Mouse (Mus musculus): ENCODE measurements around the gene Gm9944. TPM values are rescaled to one million over a fixed set of nuclear protein-coding genes. Genes with fewer than 3 reads are reported as not detected.

Gene Gm9944
- not detected in 2 replicates for polyA plus RNA-seq (2015; fragmentation: Nextera tagmentation; extraction: Ambion mirVana)

- H3K27me3 ChIP-seq: no peaks in the 10 kb centered on the region
- no peak within 1 kb of the TSS for H3K4me3 ChIP-seq
- no peaks in the 10 kb centered on the region for H3K4me1 ChIP-seq
- no peak for ATAC-seq (ENCODE audit: borderline replicate concordance, extremely low read depth, low FRiP score, low TSS enrichment)
- no peaks in the 10 kb centered on the region for H3K36me3 ChIP-seq
- no peaks in the 10 kb centered on the region for H3K9me3 ChIP-seq
- H3K27ac ChIP-seq: no peak within 1 kb of the TSS
- WGBS: 69% methylated on average over 2 of the region's 2 CpGs
- H3K9ac ChIP-seq: no peak within 1 kb of the TSS
- no peak within 1 kb of the TSS for H3K4me2 ChIP-seq
Measured at GRCm38 (mm10) chr4:144453217-144453616, at the start of gene Gm9944. TSS of gene Gm9944 (minus strand) at chr4:144453317.

GRCm38 (mm10) chr4:144493331-144493730 is 40.2 kb upstream of the Gm9944 start:
- Histone ChIP-seq H3K4me2 (no peak overlapping the region), H3K9ac (no peak overlapping the region), H3K27ac (no peak overlapping the region), H3K4me1 (no peaks in the 10 kb centered on the region), H3K4me3 (no peak overlapping the region), H3K36me3 (no peaks in the 10 kb centered on the region), H3K27me3 (no peaks in the 10 kb centered on the region), H3K9me3 (no peaks in the 10 kb centered on the region)
- no peak for ATAC-seq (ENCODE audit: borderline replicate concordance, extremely low read depth, low FRiP score, low TSS enrichment)

DNA sequence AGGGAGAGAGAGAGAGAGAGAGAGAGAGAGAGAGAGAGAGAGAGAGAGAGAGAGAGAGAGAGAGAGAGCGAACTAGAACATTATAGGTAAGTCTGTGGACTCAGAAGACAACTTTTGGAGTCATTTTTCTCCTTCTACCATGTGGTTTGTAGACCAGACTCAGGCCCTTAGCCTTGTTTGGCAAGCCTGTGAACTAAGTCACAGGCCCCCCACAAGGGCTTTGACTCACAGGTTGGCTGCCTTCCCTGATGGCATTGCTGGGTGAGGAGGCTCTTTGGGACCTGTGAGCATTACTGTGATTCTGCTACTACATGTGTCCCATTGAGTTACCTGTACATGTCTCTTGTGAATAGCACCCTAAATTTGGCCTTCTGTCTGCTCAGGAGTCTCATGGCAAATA is 15.0 kb upstream of the Gm9944 start:
- Histone ChIP-seq H3K9me3 (no peaks in the 10 kb centered on the region), H3K4me1 (no peaks in the 10 kb centered on the region), H3K4me2 (no peak overlapping the region), H3K9ac (no peak overlapping the region), H3K27ac (no peak overlapping the region), H3K4me3 (no peak overlapping the region), H3K27me3 (no peaks in the 10 kb centered on the region), H3K36me3 (no peaks in the 10 kb centered on the region)
- no peak for ATAC-seq (ENCODE audit: borderline replicate concordance, extremely low read depth, low FRiP score, low TSS enrichment)
- WGBS: 69% methylated on average over 1 of the region's 1 CpGs

GRCm38 (mm10) chr4:144465206-144465605 is 12.1 kb upstream of the Gm9944 start:
- Histone ChIP-seq H3K4me1 (no peaks in the 10 kb centered on the region), H3K4me3 (no peak overlapping the region), H3K9ac (no peak overlapping the region), H3K4me2 (no peak overlapping the region), H3K36me3 (no peaks in the 10 kb centered on the region), H3K27ac (no peak overlapping the region), H3K9me3 (no peaks in the 10 kb centered on the region), H3K27me3 (no peaks in the 10 kb centered on the region)
- ATAC-seq (ENCODE audit: borderline replicate concordance, extremely low read depth, low FRiP score, low TSS enrichment): no peak
- 56% methylated on average over 2 of the region's 2 CpGs for WGBS

GRCm38 (mm10) chr4:144463656-144464055 is 10.5 kb upstream of the Gm9944 start, which contains the start of gene Aadacl3:
TSS of gene Aadacl3 (minus strand) at chr4:144463756.
- no peaks in the 10 kb centered on the region for H3K36me3 ChIP-seq
- ATAC-seq (ENCODE audit: borderline replicate concordance, extremely low read depth, low FRiP score, low TSS enrichment): no peak
- no peaks in the 10 kb centered on the region for H3K9me3 ChIP-seq
- H3K4me2 ChIP-seq: no peak within 1 kb of the TSS
- H3K27ac ChIP-seq: no peak within 1 kb of the TSS
- 64% methylated on average over 3 of the region's 3 CpGs for WGBS
- no peak within 1 kb of the TSS for H3K9ac ChIP-seq
- no peaks in the 10 kb centered on the region for H3K27me3 ChIP-seq
- no peak within 1 kb of the TSS for H3K4me3 ChIP-seq
- no peaks in the 10 kb centered on the region for H3K4me1 ChIP-seq

DNA sequence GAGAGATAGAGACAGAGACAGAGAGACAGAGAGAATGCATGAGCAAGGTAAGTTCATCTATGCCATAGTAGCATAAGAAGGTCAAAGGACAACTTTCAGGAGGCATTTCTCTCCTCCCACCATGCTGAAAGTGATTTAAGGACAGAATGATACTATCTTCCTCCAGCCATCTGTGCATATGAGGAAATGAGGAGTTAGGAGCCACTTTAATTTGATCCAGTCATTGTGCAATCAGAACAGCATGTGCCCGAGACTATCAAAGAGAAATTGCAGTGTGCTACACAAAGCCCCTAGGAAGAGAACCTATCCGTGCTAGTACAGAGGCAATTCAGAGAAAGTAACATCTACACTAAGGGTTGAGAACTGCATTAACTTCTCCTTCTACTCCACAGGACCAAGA is 4.6 kb downstream of the Gm9944 start:
- Histone ChIP-seq H3K9me3 (no peaks in the 10 kb centered on the region), H3K9ac (no peak overlapping the region), H3K27ac (no peak overlapping the region), H3K4me1 (no peaks in the 10 kb centered on the region), H3K4me2 (no peak overlapping the region), H3K36me3 (no peaks in the 10 kb centered on the region), H3K27me3 (no peaks in the 10 kb centered on the region), H3K4me3 (no peak overlapping the region)
- ATAC-seq (ENCODE audit: borderline replicate concordance, extremely low read depth, low FRiP score, low TSS enrichment): no peak
- WGBS: 67% methylated on average over 2 of the region's 2 CpGs

DNA sequence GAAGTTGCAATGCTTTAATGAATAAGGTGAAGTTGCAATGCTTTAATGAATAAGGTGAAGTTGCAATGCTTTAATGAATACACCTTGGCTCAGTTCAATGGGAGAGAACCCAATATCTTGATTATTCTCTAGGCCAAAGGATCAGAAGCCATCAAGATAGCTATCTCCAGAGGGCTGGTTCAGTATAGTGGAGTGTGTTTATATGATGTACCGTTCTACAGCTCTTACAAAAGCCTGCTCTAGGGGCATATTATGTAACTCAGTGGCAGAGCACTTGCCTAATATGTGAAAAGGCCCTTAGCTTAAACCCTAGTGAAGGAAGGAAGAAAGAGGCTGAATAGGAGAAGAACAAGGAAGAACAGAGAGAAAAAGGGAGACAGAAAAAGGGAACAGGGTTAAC is 11.5 kb downstream of the Gm9944 start:
- Histone ChIP-seq H3K4me1 (no peaks in the 10 kb centered on the region), H3K4me3 (no peak overlapping the region), H3K9me3 (no peaks in the 10 kb centered on the region), H3K36me3 (no peaks in the 10 kb centered on the region), H3K9ac (no peak overlapping the region), H3K4me2 (no peak overlapping the region), H3K27me3 (no peaks in the 10 kb centered on the region), H3K27ac (no peak overlapping the region)
- ATAC-seq (ENCODE audit: borderline replicate concordance, extremely low read depth, low FRiP score, low TSS enrichment): no peak
- WGBS: 65% methylated on average over 1 of the region's 1 CpGs

DNA sequence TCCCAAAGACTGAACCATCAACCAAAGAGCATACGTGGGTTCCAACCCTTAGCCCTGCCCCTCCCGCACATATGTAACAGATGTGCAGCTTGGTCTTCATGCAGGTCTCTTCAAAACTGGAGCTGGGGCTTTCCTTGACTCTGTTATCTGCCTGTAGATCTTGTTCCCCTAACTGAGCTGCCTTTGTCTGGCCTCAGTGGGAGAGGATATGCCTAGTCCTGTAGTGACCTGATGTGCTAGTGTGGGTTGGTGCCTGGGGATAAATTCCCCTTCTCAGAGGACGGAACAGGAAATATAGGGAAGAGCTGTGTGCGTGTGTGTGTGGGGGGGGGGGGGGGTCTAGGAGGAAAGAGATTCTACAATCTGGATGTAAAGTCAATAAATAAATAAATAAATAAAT is 12.0 kb downstream of the Gm9944 start:
- Histone ChIP-seq H3K4me1 (no peaks in the 10 kb centered on the region), H3K27ac (no peak overlapping the region), H3K9ac (no peak overlapping the region), H3K9me3 (no peaks in the 10 kb centered on the region), H3K36me3 (no peaks in the 10 kb centered on the region), H3K4me3 (no peak overlapping the region), H3K4me2 (no peak overlapping the region), H3K27me3 (no peaks in the 10 kb centered on the region)
- ATAC-seq (ENCODE audit: borderline replicate concordance, extremely low read depth, low FRiP score, low TSS enrichment): no peak
- 84% methylated on average over 4 of the region's 4 CpGs for WGBS

DNA sequence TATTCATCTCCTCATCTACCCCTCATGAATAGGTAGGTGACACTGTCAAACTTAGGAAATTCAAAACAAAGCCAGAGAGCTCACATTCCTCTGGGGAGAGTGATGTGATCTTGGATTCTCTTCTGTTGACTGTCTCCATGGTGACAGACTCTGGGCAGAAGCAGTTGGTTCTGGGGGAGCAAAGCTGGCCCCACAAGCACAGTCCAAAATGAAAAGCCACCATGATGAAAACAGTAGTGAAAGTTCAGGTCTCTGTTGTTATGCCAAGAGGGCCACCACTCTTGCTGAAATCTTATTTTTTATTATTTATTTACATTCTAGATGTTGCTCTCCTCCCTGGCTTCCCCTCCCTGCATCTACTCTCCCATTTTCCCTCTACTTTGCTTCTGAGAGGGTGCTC is 14.4 kb downstream of the Gm9944 start, which contains the start of gene 1700012P22Rik:
1700012P22Rik (minus strand) TSS at position 101 of the 400 bp plus-strand sequence.
- no peak within 1 kb of the TSS for H3K9ac ChIP-seq
- H3K27ac ChIP-seq: no peak within 1 kb of the TSS
- H3K9me3 ChIP-seq: no peaks in the 10 kb centered on the region
- no peak for ATAC-seq (ENCODE audit: borderline replicate concordance, extremely low read depth, low FRiP score, low TSS enrichment)
- no peak within 1 kb of the TSS for H3K4me2 ChIP-seq
- H3K36me3 ChIP-seq: no peaks in the 10 kb centered on the region
- no peaks in the 10 kb centered on the region for H3K27me3 ChIP-seq
- no peaks in the 10 kb centered on the region for H3K4me1 ChIP-seq
- H3K4me3 ChIP-seq: no peak within 1 kb of the TSS

DNA sequence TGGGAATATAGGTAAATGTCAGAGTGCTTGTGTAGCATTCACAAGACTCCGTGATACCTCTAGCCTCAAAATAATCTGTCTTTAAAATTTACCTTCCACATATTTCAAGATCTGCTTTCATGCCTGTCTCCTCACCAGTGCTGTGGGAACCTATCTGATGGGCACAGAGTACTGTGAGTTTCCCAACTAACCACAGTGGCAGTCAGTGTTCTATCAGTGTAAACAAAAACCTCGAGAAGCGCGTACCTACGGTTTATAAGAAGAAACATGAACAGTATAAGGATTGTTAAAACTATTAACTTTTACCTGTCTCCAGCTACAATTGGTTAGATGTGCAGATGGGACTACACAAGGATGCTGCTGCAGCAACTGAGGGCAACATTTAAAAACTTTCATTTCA is 19.9 kb downstream of the Gm9944 start:
- no peak overlapping the region for H3K9ac ChIP-seq
- no peak for ATAC-seq (ENCODE audit: borderline replicate concordance, extremely low read depth, low FRiP score, low TSS enrichment)
- no peaks in the 10 kb centered on the region for H3K36me3 ChIP-seq
- no peak overlapping the region for H3K4me2 ChIP-seq
- 69% methylated on average over 5 of the region's 5 CpGs for WGBS
- H3K27ac ChIP-seq: no peak overlapping the region
- no peaks in the 10 kb centered on the region for H3K4me1 ChIP-seq
- no peak overlapping the region for H3K4me3 ChIP-seq
- no peaks in the 10 kb centered on the region for H3K27me3 ChIP-seq
- H3K9me3 ChIP-seq: no peaks in the 10 kb centered on the region

- no peak overlapping the region for H3K9ac ChIP-seq
- H3K4me2 ChIP-seq: no peak overlapping the region
- H3K4me1 ChIP-seq: no peaks in the 10 kb centered on the region
- H3K27ac ChIP-seq: no peak overlapping the region
- H3K36me3 ChIP-seq: no peaks in the 10 kb centered on the region
- H3K27me3 ChIP-seq: no peaks in the 10 kb centered on the region
- 73% methylated on average over 2 of the region's 2 CpGs for WGBS
- H3K9me3 ChIP-seq: no peaks in the 10 kb centered on the region
- H3K4me3 ChIP-seq: no peak overlapping the region
- ATAC-seq (ENCODE audit: borderline replicate concordance, extremely low read depth, low FRiP score, low TSS enrichment): no peak
Measured at GRCm38 (mm10) chr4:144430723-144431122, 22.4 kb downstream of the Gm9944 start.

GRCm38 (mm10) chr4:144428868-144429267 is 24.2 kb downstream of the Gm9944 start:
- H3K9me3 ChIP-seq: no peaks in the 10 kb centered on the region
- H3K4me3 ChIP-seq: no peak overlapping the region
- H3K9ac ChIP-seq: no peak overlapping the region
- no peaks in the 10 kb centered on the region for H3K27me3 ChIP-seq
- H3K4me2 ChIP-seq: no peak overlapping the region
- 23% methylated on average over 3 of the region's 3 CpGs for WGBS
- H3K27ac ChIP-seq: no peak overlapping the region
- no peaks in the 10 kb centered on the region for H3K36me3 ChIP-seq
- ATAC-seq (ENCODE audit: borderline replicate concordance, extremely low read depth, low FRiP score, low TSS enrichment): no peak
- no peaks in the 10 kb centered on the region for H3K4me1 ChIP-seq

DNA sequence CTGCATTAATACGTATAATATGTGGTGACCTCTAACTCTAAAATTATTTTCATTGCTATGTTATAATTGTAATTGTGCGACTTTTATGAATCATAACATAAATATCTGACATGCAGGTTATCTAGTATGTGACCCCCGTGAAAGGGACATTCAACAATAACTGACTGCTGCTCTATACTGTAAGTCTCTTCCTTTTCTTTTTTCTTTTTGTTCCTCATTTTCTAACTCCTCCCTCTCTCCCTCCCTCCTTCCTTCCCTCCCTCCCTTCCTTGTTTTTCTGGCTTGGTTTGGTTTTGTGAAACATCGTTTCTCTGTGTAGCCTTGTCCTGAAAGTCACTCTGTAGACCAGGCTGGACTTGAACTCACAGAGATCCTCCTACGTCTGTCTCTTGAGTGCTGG is 28.5 kb downstream of the Gm9944 start:
- Histone ChIP-seq H3K4me2 (no peak overlapping the region), H3K9ac (no peak overlapping the region), H3K9me3 (no peaks in the 10 kb centered on the region), H3K4me1 (no peaks in the 10 kb centered on the region), H3K27me3 (no peaks in the 10 kb centered on the region), H3K36me3 (no peaks in the 10 kb centered on the region), H3K4me3 (no peak overlapping the region), H3K27ac (no peak overlapping the region)
- 68% methylated on average over 5 of the region's 5 CpGs for WGBS
- ATAC-seq (ENCODE audit: borderline replicate concordance, extremely low read depth, low FRiP score, low TSS enrichment): no peak
